Mouse (Mus musculus) heart, embryonic 13.5 days (tissue): ENCODE results near the gene Sgsm1. TPM values are rescaled to one million over a fixed set of nuclear protein-coding genes. Genes with fewer than 3 reads are reported as not detected.

Experiments
- ATAC-seq: fragments of 200-750 bp; cut with Nextera tagmentation; 2 replicates; pipeline ENCODE4 v1.8.0; 2017; ENCODE audit warnings: moderate TSS enrichment; ENCODE audit not compliant: insufficient number of reproducible peaks, low FRiP score, low TSS enrichment; ENCODE audit errors: extremely low read depth
- H3K27ac ChIP-seq: fragments of 300-500 bp; sonication (generic); replicated peaks from 2 replicates; pipeline ENCODE4 v1.5.1; 2015; ENCODE audit warnings: moderate library complexity, mild to moderate bottlenecking, inconsistent platforms
- H3K27me3 ChIP-seq: fragments of 300-500 bp; sonication (generic); replicated peaks from 2 replicates; pipeline ENCODE4 v1.6.1; 2015; ENCODE audit warnings: mild to moderate bottlenecking, inconsistent platforms
- H3K36me3 ChIP-seq: fragments of 300-500 bp; sonication (generic); 2 replicates; pipeline ENCODE4 v1.6.1; 2015; ENCODE audit warnings: mild to moderate bottlenecking, inconsistent platforms
- H3K4me1 ChIP-seq: fragments of 300-500 bp; sonication (generic); 2 replicates; pipeline ENCODE4 v1.6.1; 2015; ENCODE audit warnings: inconsistent platforms
- H3K4me2 ChIP-seq: fragments of 300-500 bp; sonication (generic); 2 replicates; pipeline ENCODE4 v1.6.1; 2015; ENCODE audit warnings: inconsistent platforms, mild to moderate bottlenecking, moderate library complexity
- H3K4me3 ChIP-seq: fragments of 300-500 bp; sonication (generic); 2 replicates; pipeline ENCODE4 v1.5.1; 2015; ENCODE audit warnings: moderate library complexity, mild to moderate bottlenecking, inconsistent platforms
- H3K9ac ChIP-seq: fragments of 300-500 bp; sonication (generic); 2 replicates; pipeline ENCODE4 v1.6.1; 2015; ENCODE audit warnings: inconsistent platforms, mild to moderate bottlenecking, moderate library complexity
- H3K9me3 ChIP-seq: fragments of 300-500 bp; sonication (generic); 2 replicates; pipeline ENCODE4 v1.6.1; 2016; ENCODE audit warnings: inconsistent platforms
- WGBS: fragments of 180-500 bp; shearing (Covaris S2); methylation state at CpG from one replicate; pipeline ENCODE4 v1.1.7; 2015; ENCODE audit warnings: mixed read lengths; 5-methylcytosine and 5-hydroxymethylcytosine counted together
- polyA plus RNA-seq: library from polyadenylated mRNA; unstranded; fragments of >200 nt; fragmentation: Nextera tagmentation; extraction: Ambion mirVana; gene quantifications from 2 replicates; pipeline ENCODE4 v1.2.1, GENCODE M21; 2015

Gene Sgsm1
- polyA plus RNA-seq, 1 experiment from 2014 or later: 1.5 TPM

- H3K9me3 ChIP-seq: no peaks in the 10 kb centered on the region
- peaks cover 8% of the 10 kb centered on the region for H3K27me3 ChIP-seq
- H3K4me3 ChIP-seq: peak overlapping the region; percentile 28
- no peak overlapping the region for H3K27ac ChIP-seq
- ATAC-seq: no peak
- 24% methylated on average over 15 of the region's 15 CpGs for WGBS
- no peak overlapping the region; the same call in 1 of the 2 replicates for H3K9ac ChIP-seq
- peak overlapping the region; percentile 54 for H3K4me2 ChIP-seq
- H3K4me1 ChIP-seq: no peaks in the 10 kb centered on the region
- no peaks in the 10 kb centered on the region for H3K36me3 ChIP-seq
Measured at GRCm38 (mm10) chr5:113280138-113280856, 30.3 kb downstream of the Sgsm1 start.

- H3K27ac ChIP-seq: no peak overlapping the region
- peaks cover 6% of the 10 kb centered on the region for H3K4me1 ChIP-seq
- no peak for ATAC-seq
- no peak overlapping the region for H3K4me2 ChIP-seq
- H3K36me3 ChIP-seq: no peaks in the 10 kb centered on the region
- no peaks in the 10 kb centered on the region for H3K27me3 ChIP-seq
- H3K9ac ChIP-seq: no peak overlapping the region
- H3K4me3 ChIP-seq: no peak overlapping the region
- WGBS: 64% methylated on average over 10 of the region's 10 CpGs
- no peaks in the 10 kb centered on the region for H3K9me3 ChIP-seq
Measured at GRCm38 (mm10) chr5:113275839-113276238, 34.7 kb downstream of the Sgsm1 start.

DNA sequence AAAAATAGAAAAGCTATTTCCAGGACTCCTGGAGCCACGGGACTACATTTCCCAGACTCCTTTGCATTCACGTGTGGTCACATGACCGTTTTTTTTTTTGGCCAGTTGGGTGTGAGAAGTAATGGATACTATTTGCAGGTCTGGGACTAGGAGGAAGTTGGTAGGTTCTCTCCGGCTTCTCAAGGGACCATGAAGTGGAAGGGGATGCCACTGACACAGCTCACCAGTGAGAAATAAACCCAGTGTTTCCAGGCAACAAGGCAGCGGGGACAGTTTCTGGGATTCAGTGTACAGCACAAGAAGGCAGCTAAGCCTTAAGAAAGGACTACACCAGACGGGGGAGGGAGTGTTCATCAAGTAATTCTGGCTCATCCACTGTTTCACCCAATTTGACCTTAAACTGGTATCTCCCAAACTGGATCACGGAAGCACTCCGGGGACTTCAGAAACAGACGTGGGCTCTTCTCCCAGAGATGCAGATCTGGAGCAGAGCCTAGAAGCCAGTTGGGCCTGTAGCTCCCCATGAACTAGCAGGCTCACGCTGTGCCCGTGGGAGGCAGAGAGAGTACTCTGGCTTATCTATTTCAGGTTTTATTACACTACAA, 39.3 kb downstream of the Sgsm1 start:
- no peaks in the 10 kb centered on the region; the same call in 1 of the 2 replicates for H3K9me3 ChIP-seq
- H3K27ac ChIP-seq: no peak overlapping the region
- H3K9ac ChIP-seq: no peak overlapping the region
- ATAC-seq: no peak
- no peaks in the 10 kb centered on the region for H3K36me3 ChIP-seq
- WGBS: 56% methylated on average over 11 of the region's 11 CpGs
- no peak overlapping the region for H3K4me3 ChIP-seq
- H3K27me3 ChIP-seq: no peaks in the 10 kb centered on the region
- H3K4me1 ChIP-seq: peaks cover 6% of the 10 kb centered on the region
- no peak overlapping the region for H3K4me2 ChIP-seq

GRCm38 (mm10) chr5:113270043-113270442, 40.5 kb downstream of the Sgsm1 start:
- no peak overlapping the region for H3K4me3 ChIP-seq
- no peak overlapping the region for H3K9ac ChIP-seq
- H3K9me3 ChIP-seq: no peaks in the 10 kb centered on the region; the same call in 1 of the 2 replicates
- 79% methylated on average over 3 of the region's 3 CpGs for WGBS
- H3K4me2 ChIP-seq: no peak overlapping the region
- no peak for ATAC-seq
- peaks cover 6% of the 10 kb centered on the region for H3K4me1 ChIP-seq
- no peaks in the 10 kb centered on the region for H3K36me3 ChIP-seq
- H3K27me3 ChIP-seq: no peaks in the 10 kb centered on the region
- H3K27ac ChIP-seq: no peak overlapping the region

- Histone ChIP-seq H3K9ac (no peak overlapping the region), H3K4me2 (no peak overlapping the region), H3K27ac (no peak overlapping the region), H3K4me3 (no peak overlapping the region), H3K4me1 (no peaks in the 10 kb centered on the region), H3K36me3 (no peaks in the 10 kb centered on the region), H3K27me3 (no peaks in the 10 kb centered on the region), H3K9me3 (no peaks in the 10 kb centered on the region; the same call in 1 of the 2 replicates)
- 0 out of 2 replicates have a peak, but pooled peaks have one; percentile 46 for ATAC-seq
Measured at GRCm38 (mm10) chr5:113268246-113268645, 42.3 kb downstream of the Sgsm1 start.

- ATAC-seq: no peak
- no peak overlapping the region for H3K4me2 ChIP-seq
- WGBS: 74% methylated on average over 8 of the region's 8 CpGs
- H3K4me1 ChIP-seq: no peaks in the 10 kb centered on the region
- no peaks in the 10 kb centered on the region for H3K36me3 ChIP-seq
- H3K4me3 ChIP-seq: no peak overlapping the region
- H3K27me3 ChIP-seq: no peaks in the 10 kb centered on the region
- H3K9me3 ChIP-seq: no peaks in the 10 kb centered on the region; the same call in 1 of the 2 replicates
- no peak overlapping the region for H3K9ac ChIP-seq
- no peak overlapping the region for H3K27ac ChIP-seq
Measured at GRCm38 (mm10) chr5:113265637-113266036, 44.9 kb downstream of the Sgsm1 start.

GRCm38 (mm10) chr5:113250806-113251205, 59.8 kb downstream of the Sgsm1 start:
- WGBS: 91% methylated on average over 11 of the region's 11 CpGs
- Histone ChIP-seq H3K4me1 (no peaks in the 10 kb centered on the region), H3K27me3 (no peaks in the 10 kb centered on the region), H3K4me2 (no peak overlapping the region), H3K4me3 (no peak overlapping the region), H3K9me3 (no peaks in the 10 kb centered on the region), H3K36me3 (no peaks in the 10 kb centered on the region), H3K9ac (no peak overlapping the region), H3K27ac (no peak overlapping the region)
- no peak for ATAC-seq

DNA sequence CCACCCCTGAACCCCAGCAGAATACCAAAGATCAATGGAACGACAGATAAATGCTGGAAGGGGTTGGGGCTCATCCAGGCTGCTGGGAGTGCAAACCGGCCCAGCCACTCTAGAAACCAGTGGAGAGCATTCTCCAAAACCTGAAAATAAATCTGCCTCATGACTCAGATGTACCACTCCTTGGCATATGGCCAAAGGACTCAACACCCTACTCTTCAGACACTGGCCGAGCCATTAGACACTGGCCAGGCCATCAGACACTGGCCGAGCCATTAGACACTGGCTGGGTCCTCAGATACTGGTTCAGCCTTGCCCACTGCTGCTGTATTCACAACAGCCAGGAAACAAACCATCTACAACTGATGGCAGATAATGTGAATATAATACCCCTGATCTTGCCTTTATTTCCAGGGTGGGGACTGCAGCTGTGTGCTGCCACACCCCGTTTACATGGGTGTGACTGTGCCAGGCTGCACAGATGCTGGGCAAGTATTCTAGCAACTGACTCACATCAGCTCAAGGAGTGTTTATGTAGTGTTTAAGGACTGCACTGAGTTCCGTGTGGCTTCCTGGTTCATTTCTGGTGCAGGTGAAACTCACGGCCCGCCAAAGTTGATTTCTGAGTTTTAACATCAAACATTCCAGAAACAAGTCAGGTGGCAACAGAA, 61.2 kb downstream of the Sgsm1 start:
- ATAC-seq: no peak

DNA sequence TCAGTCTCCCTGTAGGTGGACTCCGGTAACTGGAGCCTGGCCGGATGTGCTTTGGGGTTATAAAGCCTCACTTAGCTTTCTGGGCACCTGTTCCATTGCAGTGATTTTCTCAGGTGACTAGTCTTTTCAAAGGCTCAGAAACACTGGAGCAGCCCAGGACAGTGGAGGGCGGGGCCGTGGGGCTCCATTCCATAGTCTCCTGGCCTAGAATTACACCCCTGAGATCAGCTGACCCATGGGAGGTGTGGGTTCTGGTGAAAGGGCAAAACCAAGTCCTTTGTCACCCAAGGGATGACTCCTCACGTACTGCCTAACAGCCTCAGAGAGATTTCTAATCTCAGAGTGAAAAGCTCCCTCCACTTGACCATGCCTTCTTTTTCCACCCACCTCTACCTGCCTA, 80.4 kb downstream of the Sgsm1 start:
- no peaks in the 10 kb centered on the region for H3K9me3 ChIP-seq
- WGBS: 76% methylated on average over 5 of the region's 5 CpGs
- H3K4me3 ChIP-seq: no peak overlapping the region
- no peak for ATAC-seq
- no peaks in the 10 kb centered on the region for H3K36me3 ChIP-seq
- H3K4me2 ChIP-seq: no peak overlapping the region
- H3K27ac ChIP-seq: no peak overlapping the region
- H3K27me3 ChIP-seq: peaks cover 10% of the 10 kb centered on the region
- H3K9ac ChIP-seq: no peak overlapping the region
- H3K4me1 ChIP-seq: peaks cover 16% of the 10 kb centered on the region

More for the DNA sequence above, 61.2 kb downstream of the Sgsm1 start:
- H3K36me3 ChIP-seq: no peaks in the 10 kb centered on the region
- no peaks in the 10 kb centered on the region for H3K4me1 ChIP-seq
- H3K4me3 ChIP-seq: no peak overlapping the region
- H3K4me2 ChIP-seq: no peak overlapping the region
- H3K27ac ChIP-seq: no peak overlapping the region
- no peaks in the 10 kb centered on the region for H3K9me3 ChIP-seq
- WGBS: 53% methylated on average over 8 of the region's 8 CpGs
- H3K9ac ChIP-seq: no peak overlapping the region
- no peaks in the 10 kb centered on the region for H3K27me3 ChIP-seq

- peak within 1 kb of the TSS; percentile 28 for H3K4me3 ChIP-seq
- peak within 1 kb of the TSS; percentile 72 for H3K27ac ChIP-seq
- WGBS: 2% methylated on average over 13 of the region's 13 CpGs
- peaks cover 21% of the 10 kb centered on the region for H3K27me3 ChIP-seq
- no peaks in the 10 kb centered on the region for H3K9me3 ChIP-seq
- peaks cover 16% of the 10 kb centered on the region for H3K4me1 ChIP-seq
- ATAC-seq: peak; percentile 57; the same call in 1 of the 2 replicates
- H3K36me3 ChIP-seq: no peaks in the 10 kb centered on the region
- peak within 1 kb of the TSS; percentile 63 for H3K4me2 ChIP-seq
- H3K9ac ChIP-seq: peak within 1 kb of the TSS; percentile 57
Measured at GRCm38 (mm10) chr5:113226632-113227102, 83.9 kb downstream of the Sgsm1 start, which contains the start of gene Tmem211. Gene Tmem211, plus strand, starts transcription at chr5:113226909.

- H3K4me2 ChIP-seq: peak overlapping the region; percentile 63
- peak overlapping the region; percentile 57 for H3K9ac ChIP-seq
- no peak for ATAC-seq
- H3K4me3 ChIP-seq: peak overlapping the region; percentile 28
- peaks cover 19% of the 10 kb centered on the region for H3K4me1 ChIP-seq
- WGBS: 19% methylated on average over 25 of the region's 25 CpGs
- peaks cover 21% of the 10 kb centered on the region for H3K27me3 ChIP-seq
- peak overlapping the region; percentile 72 for H3K27ac ChIP-seq
- no peaks in the 10 kb centered on the region for H3K36me3 ChIP-seq
- no peaks in the 10 kb centered on the region for H3K9me3 ChIP-seq
Measured at GRCm38 (mm10) chr5:113225686-113226435, 84.7 kb downstream of the Sgsm1 start.
